Mouse (Mus musculus) lung, postnatal 0 days (tissue): Measurements from ENCODE around the gene Rwdd1.

Experiments
- CTCF ChIP-seq: IDR thresholded peaks from 2 replicates; pipeline ENCODE4 v1.5.1; 2016; ENCODE audit warnings: antibody characterized with exemption, mild to moderate bottlenecking
- EP300 ChIP-seq: IDR thresholded peaks from 2 replicates; pipeline ENCODE4 v1.6.1; 2016; ENCODE audit warnings: antibody characterized with exemption, mild to moderate bottlenecking, control low read depth

GRCm38 (mm10) chr10:33950803-33951583, 68.4 kb downstream of the Rwdd1 start, which contains the start of gene Zup1:
- TF ChIP-seq CTCF (no peak), EP300 (no peak)
